Mouse (Mus musculus) testis, postnatal 10 days (tissue): ENCODE measurements at regions not wholly inside any gene's neighbourhood (a gene's known extent, or its start where the extent isn't known, plus 50 kb on each side); places are given as distances from the start of the nearest gene placed in this dataset.

Source experiments
- DNase-seq: peaks from one replicate; pipeline ENCODE4 v3.0.0; 2021; ENCODE audit warnings: low spot score

DNA sequence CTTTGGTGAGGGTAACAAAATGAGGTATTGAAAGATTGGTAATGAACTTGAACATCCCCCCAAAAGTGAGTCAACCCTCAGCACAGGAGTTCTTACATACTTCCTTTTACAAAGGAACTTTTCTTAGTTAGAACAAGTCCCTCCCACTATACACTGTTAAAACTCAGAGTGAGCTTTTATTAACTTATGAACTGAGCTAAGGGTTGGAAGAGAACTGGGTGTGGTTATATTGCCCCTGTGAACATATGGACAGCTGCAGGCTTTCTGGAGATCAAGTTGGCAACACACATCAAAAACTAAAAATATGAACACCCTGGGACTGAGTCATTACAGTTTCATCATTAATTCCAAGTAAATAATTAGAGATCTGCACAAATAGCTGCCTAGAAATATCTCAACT lies 103.1 kb upstream of the Tmc3 start:
- no peak for DNase-seq

- no peak for DNase-seq
Measured at GRCm38 (mm10) chr7:83482254-83482653, 102.5 kb upstream of the Tmc3 start.

DNA sequence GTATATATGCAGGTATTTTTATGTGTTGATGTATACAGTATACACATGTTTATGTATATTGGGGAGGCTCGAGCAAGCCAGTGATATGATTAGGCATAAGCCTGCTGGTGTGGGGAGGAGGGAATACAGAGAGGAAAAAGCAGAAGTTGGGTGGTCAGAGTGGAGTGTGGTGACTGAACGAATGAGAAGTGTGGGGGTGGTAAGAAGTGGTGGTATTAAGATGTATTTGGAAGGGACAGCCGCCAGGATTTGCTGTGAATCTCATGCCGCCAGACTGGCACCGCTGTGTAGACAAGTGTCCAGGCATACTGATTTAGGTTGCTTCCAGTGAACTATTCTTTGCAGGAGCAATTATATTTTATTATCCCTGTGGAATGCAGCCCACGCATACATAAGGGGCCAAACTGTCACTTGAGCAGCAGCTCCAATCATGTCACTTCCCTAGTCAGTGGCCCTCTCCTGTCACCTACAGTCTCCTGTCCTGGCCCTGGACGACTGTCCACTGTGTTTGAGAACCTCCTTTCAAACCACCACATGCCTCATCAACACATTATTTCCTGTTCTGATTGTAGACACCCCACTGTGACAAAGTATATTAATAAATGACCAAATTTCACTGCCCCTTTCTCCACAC lies 101.9 kb upstream of the Tmc3 start:
- DNase-seq: no peak

- DNase-seq: no peak
Measured at GRCm38 (mm10) chr7:83486156-83486750, 98.5 kb upstream of the Tmc3 start.

DNA sequence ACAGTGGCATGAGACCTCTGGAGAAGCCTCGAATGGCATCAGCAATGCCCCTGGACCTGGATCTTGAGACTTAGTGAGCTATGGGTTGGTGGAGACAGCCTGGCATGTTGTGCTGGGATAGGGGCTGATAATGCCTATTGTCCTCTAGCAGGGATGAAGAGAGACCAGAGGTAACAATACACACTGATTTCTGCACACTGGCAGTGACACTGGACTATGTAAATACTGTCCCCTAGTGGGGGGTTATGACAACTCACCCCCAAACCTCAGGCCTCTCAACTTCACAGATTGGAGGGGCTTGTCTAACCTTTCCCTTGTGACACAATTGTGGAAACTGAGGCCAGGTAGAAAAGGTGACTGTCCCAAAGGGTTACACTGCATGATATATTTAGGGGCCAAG lies 94.9 kb upstream of the Tmc3 start:
- DNase-seq: no peak

- DNase-seq: no peak
Measured at GRCm38 (mm10) chr7:83504996-83505645, 79.6 kb upstream of the Tmc3 start.

DNA sequence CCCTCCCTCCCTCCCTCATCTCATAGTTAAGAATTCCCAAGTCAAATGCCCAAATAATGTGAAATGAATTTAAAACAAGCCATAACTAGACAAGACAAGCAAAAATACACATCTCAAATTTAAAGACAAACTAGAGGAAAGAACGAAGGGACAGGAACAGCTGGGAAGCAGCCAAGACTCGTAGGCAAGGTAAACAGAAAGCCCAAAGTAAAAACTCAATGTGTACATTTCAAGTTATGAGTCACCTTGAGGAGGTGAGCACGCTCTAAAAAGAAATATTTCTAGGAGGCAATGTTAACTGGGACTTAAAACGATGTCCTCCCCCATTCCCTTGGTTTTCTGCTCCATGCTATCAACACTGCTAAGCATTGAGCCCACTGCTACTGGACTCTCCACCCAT lies 68.4 kb upstream of the Tmc3 start:
- no peak for DNase-seq

DNA sequence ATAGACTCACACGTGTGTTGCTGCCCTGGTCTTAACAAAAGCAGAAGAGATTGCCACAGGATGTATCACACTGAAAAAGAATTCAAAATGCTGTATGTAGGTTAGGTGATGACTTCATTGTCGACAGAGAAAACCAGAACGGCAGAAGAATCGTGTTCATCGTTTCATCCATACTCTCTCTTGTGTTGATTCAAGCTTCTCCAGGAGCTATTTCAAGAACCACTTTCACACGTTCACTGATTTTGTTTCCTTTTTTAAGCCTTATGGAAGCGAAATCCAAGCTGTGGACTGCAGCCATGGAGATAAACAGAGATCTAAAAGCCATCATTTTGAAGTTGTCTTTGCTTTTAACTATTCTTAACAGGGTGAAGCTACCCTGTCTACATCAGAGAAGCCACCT lies 63.2 kb upstream of the Tmc3 start:
- no peak for DNase-seq
